Mouse (Mus musculus): ENCODE results near the gene Slc29a1. TPM values are rescaled to one million over a fixed set of nuclear protein-coding genes. Genes with fewer than 3 reads are reported as not detected.
A peak's percentile ranks its signal among the peaks of the same experiment; 100 is the strongest.

Gene Slc29a1
- polyA plus RNA-seq, 1 experiment from 2014 or later = 243 TPM

DNA sequence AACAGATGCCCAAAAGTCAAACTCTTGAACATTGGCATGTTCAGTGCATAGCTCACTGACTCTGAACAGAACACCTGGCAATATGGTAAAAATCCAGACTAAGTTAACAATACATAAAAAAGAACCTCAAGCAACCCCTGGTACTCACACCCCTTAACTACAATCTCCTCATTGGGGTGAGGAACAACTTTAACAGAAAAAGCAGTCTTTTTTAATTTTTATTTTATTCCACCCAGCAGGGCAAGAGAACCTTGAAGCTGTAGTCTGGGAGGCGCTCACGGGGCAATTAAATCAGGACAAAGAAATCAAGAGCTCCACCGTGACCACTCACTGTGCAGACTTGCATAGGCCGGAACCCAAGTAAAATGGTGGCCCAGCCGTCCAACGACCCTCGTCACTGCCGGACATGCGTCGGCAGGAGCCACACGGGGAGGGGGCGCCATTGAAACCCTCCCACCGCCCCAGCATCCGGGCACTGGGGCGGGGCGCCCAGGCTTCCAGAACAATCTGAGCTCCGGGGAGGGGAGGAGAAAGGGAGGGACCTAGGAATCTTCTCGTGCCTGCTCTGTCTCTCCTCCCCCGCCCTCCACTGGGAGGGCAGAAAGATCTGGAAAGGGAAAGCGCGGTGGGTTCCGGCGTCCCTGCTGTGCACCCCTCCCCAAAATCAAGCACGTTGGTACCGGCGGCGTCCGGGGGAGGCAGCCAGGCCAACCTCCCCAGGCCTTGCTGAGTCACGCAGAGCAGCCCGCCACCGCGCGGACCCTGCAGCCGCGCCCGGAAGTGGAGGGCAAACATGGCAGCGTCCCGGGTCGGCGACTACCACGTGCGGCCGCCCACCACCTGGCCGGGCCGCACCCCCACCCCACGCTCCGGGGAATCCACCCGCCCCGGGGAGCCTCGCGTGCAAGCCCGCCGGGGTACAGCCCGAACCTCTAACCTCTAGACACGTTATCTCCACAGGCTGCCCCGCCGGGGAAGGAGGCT, 27.0 kb downstream of the Slc29a1 start:
- DNase-seq (ENCODE audit: low spot score) = peak; percentile 76

DNA sequence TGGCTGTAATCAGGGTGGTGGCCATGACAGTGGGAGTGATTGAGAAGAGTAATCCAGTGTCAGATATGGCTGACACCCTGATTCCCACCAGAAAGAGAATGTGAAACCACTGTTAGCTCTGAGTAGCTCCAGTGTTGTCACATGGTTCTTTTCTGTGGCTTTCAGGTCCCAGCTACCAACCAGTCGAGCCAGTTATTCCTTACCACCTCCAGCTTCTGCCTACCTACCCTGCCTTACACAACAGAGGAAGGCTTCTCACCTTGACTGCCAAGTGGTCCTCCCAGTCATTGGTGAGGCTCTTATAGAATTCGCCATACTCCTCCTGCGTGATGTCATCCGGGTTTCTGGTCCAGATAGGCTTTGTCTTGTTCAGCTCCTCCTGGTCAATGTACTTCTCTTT, 29.4 kb downstream of the Slc29a1 start:
- DNase-seq (ENCODE audit: low spot score) = no peak

DNA sequence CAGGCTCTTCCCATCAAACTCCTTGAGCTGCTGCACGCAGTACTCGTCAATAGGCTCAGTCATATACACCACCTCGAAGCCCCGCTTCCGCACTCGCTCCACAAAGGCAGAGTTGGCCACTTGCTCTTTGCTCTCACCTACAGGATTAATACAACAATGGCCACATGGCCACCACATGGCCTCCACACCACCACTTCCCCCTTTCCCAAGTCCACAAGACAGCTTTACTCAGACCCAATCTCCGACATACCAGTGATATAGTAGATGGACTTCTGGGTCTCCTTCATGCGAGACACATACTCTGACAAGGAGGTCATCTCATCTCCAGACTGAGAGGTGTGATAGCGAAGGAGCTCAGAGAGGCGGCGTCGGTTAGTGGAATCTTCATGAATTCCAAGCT, 30.4 kb downstream of the Slc29a1 start:
- no peak for DNase-seq (ENCODE audit: low spot score)

- DNase-seq (ENCODE audit: low spot score) = no peak
Measured at GRCm38 (mm10) chr17:45567162-45567601, 32.2 kb downstream of the Slc29a1 start.

DNA sequence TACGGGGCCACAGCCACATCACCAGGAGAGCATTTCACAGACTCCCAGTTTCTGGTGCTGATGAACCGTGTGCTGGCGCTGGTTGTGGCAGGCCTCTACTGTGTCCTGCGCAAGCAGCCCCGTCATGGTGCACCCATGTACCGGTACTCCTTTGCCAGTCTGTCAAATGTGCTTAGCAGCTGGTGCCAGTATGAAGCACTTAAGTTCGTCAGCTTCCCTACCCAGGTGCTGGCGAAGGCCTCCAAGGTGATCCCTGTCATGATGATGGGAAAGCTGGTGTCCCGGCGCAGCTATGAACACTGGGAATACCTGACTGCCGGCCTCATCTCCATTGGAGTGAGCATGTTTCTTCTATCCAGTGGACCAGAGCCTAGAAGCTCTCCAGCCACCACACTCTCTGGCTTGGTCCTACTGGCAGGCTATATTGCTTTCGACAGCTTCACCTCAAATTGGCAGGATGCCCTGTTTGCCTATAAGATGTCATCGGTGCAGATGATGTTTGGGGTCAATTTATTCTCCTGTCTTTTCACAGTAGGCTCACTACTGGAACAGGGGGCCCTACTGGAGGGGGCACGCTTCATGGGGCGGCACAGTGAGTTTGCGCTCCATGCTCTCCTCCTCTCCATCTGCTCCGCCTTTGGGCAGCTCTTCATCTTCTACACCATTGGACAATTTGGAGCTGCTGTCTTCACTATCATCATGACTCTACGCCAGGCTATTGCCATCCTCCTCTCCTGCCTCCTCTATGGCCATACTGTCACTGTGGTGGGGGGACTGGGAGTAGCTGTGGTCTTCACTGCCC, 32.8 kb downstream of the Slc29a1 start:
- no peak for DNase-seq (ENCODE audit: low spot score)

GRCm38 (mm10) chr17:45566031-45566359, 33.4 kb downstream of the Slc29a1 start:
- DNase-seq (ENCODE audit: low spot score) = no peak

DNA sequence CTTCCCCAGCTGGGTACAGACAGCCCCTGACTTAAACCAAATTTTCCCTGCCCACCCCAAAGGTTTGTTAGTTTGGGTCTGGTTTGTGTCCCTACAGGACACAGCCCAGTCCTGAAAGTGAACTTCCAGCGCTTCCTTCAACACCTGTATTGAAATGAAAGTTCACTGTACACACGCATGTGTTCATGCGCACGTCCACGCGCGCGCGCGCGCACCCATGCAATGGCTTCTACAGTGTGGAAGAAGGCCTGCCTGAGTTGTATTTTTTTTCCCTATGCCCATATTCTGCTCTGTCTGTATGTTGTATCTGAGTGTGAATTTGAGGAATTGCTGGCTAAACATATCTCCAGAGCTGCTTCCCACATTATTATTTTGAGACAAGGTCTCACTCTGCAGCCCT, 34.3 kb downstream of the Slc29a1 start:
- DNase-seq (ENCODE audit: low spot score) = no peak

DNA sequence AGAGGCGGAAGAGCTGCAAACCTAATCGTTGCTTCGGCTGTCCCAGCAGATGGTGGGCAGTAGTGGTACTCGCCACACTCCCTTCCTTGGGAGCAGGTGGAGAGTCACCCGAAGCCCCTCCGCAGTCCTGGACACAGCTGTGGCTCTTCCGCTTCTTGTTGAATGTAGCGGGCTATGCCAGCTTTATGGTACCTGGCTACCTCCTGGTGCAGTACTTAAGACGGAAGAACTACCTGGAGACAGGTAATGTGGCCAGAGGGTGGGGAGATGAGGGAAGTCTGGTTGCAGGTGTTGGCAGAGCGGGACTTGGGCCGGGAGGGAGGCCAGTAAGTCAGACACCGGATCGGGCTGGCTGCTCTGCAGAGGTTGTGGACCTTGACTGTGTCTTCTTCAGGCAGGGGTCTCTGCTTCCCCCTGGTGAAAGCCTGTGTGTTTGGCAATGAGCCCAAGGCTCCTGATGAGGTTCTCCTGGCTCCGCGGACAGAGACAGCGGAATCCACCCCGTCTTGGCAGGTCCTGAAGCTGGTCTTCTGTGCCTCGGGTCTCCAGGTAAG, 34.8 kb downstream of the Slc29a1 start:
- no peak for DNase-seq (ENCODE audit: low spot score)

DNA sequence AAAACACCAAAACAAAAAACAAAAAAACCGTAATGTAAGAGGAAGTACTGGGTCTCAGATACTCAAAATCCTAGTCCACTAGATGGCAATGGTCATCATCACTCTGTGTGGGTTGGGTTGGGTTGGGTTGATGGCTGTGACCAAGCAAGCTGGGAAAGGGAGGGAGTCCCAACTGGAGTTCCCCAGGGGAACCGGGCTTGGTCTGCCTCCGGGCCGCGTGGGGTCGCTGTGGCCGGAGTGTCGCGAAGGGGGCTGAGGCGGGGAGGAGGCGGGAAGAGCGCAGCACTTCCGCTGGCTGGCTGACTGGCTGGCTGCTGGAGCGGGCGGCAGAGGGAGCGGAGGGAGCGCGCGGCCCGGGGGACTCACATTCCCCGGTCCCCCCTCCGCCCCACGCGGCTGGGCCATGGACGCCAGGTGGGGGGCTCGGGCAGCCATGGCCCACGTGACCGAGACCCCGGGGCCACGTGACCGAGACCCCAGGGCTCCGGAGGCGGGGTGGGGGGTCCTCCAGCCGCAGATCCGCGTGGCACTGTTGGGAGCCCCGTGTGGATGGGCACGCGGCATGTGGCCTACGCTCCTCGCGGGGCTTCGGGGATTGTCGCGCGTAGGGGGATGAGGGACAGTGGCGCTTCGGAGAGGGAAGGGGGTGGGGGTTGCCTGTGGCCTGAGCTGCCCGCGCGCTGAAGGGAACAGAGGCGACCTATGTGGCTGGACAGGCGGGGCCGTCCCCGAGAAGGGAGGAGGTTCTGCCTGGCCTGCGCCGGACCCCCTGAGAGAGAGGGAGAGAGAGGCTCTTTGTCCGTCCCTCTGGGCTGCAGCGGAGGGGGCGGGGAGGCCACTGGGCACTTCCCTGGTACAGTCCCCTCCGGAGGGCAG, 35.5 kb downstream of the Slc29a1 start, which contains the start of gene Slc35b2:
TSS of gene Slc35b2 (plus strand) at position 220 of the 876 bp plus-strand sequence.
- DNase-seq (ENCODE audit: low spot score) = peak; percentile 87

- DNase-seq (ENCODE audit: low spot score) = no peak
Measured at GRCm38 (mm10) chr17:45563216-45563615, 36.2 kb downstream of the Slc29a1 start.

DNA sequence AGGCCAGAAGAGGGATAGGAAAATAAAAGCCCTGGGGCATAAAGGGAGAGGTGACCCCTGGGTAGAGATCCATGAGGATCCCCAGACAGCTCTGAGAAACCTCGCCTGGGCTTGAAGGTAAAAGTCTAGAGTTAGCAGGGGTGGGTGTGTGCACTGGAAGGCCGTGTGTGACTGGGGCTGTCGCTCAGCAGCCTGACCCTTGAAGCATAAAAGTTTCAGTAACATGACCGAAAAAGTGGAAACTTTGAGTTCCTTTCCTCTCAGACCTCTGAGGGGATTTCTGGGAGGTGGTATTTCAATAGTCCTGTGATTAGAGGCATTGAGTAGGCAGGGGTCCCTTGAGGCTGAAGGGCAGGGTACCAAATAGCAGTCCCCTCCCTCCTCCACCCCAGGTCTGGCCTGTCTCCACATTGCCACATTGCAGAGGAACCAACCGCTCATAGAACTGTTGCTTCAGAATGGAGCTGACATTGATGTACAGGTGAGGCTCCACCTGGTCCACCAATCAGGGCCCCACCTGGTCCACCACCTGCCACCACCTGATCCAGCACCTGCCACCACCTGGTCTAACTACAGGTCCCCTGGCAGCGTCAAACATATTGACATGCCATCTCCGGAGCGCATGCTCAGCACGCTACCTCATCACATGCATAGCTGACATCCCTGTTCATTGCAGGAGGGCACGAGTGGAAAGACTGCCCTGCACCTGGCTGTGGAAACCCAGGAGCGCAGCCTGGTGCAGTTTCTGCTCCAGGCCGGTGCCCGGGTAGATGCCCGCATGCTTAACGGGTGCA, 39.5 kb downstream of the Slc29a1 start:
- no peak for DNase-seq (ENCODE audit: low spot score)

- peak; percentile 48 for DNase-seq (ENCODE audit: low spot score)
Measured at GRCm38 (mm10) chr17:45557998-45558862, 41.2 kb downstream of the Slc29a1 start.

- DNase-seq (ENCODE audit: low spot score) = peak; percentile 45
Measured at GRCm38 (mm10) chr17:45557246-45557824, 42.1 kb downstream of the Slc29a1 start.

GRCm38 (mm10) chr17:45556514-45557245, 42.7 kb downstream of the Slc29a1 start:
- peak; percentile 42 for DNase-seq (ENCODE audit: low spot score)

DNA sequence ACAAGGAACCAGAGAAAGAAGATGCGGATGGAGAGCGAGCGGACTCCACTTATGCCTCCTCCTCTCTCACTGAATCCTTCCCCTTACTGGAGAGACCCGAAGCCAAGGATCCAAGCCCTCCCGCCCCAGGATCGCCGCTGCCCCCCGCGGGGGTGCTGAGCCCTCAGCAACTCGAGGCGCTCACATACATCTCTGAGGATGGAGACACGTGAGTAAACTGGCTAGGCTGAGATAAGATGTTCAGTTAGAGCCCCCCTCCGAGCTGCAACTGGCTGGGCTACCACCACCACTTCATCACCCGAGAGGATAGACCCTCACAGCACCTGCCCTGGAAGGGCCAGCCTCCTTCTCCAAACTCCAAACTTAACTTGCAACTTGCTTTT, 43.3 kb downstream of the Slc29a1 start:
- DNase-seq (ENCODE audit: low spot score) = peak; percentile 34

- peak; percentile 94 for DNase-seq (ENCODE audit: low spot score)
Measured at GRCm38 (mm10) chr17:45555452-45556106, 43.8 kb downstream of the Slc29a1 start, which contains the start of gene Nfkbie. Gene Nfkbie (plus strand): TSS chr17:45555703.

DNA sequence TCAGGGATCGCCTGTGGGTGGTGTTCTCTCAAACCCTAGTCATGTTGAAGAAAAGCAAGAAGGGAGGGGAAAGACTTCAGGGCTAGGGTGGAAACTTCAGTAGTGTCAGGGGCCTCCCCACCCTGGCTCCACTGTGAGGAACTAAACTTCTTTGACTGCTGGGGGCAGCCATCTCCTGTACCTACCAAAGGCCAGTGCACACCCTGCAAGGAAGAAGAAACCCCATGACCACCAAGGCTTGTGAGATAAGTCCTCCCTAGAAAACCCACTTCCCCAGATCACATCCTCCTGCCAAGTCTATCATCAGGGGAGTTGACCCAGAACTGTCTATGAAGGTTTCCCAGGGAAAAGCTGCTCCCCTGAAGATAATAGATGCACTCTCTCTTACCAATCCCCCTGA, 45.0 kb downstream of the Slc29a1 start:
- no peak for DNase-seq (ENCODE audit: low spot score)

Data from thymus, postnatal 0 days (tissue).